Mouse (Mus musculus) ES-Bruce4 (cell line): Measurements from ENCODE around the gene Zfp280d. TPM values are rescaled to one million over a fixed set of nuclear protein-coding genes. Genes with fewer than 3 reads are reported as not detected.

Experiments used
- H3K27ac ChIP-seq: 2 replicates; pipeline ENCODE4 v1.5.1; 2012; ENCODE audit warnings: low read length, inconsistent platforms; ENCODE audit not compliant: insufficient read depth
- H3K27me3 ChIP-seq: 2 replicates; pipeline ENCODE4 v1.6.1; 2012; ENCODE audit warnings: mild to moderate bottlenecking, low read length, inconsistent platforms; ENCODE audit not compliant: control insufficient read depth, poor library complexity, insufficient read depth, severe bottlenecking
- H3K36me3 ChIP-seq: 2 replicates; pipeline ENCODE4 v1.6.1; 2012; ENCODE audit warnings: inconsistent platforms, mild to moderate bottlenecking, low read length, moderate library complexity; ENCODE audit not compliant: control insufficient read depth, poor library complexity, insufficient read depth, severe bottlenecking
- H3K4me1 ChIP-seq: one replicate; pipeline ENCODE4 v1.8.1; 2011; ENCODE audit warnings: low read length; ENCODE audit not compliant: control insufficient read depth, insufficient read depth
- H3K4me3 ChIP-seq: 2 replicates; pipeline ENCODE4 v1.5.1; 2011; ENCODE audit warnings: low read depth, mild to moderate bottlenecking, low read length
- H3K9ac ChIP-seq: 2 replicates; pipeline ENCODE4 v1.6.1; 2012; ENCODE audit warnings: low read depth, mild to moderate bottlenecking, inconsistent platforms; ENCODE audit not compliant: poor library complexity, severe bottlenecking
- H3K9me3 ChIP-seq: replicated peaks from 2 replicates; pipeline ENCODE4 v1.6.1; 2012; ENCODE audit warnings: mild to moderate bottlenecking, low read length, inconsistent platforms; ENCODE audit not compliant: control insufficient read depth, poor library complexity, insufficient read depth, severe bottlenecking
- CTCF ChIP-seq: IDR thresholded peaks from one replicate; pipeline ENCODE4 v1.8.1; 2011; ENCODE audit warnings: low read depth, low read length
- EP300 ChIP-seq: IDR thresholded peaks from 2 replicates; pipeline ENCODE4 v1.6.1; 2011; ENCODE audit warnings: low read depth, low read length; ENCODE audit not compliant: insufficient read depth
- POLR2A ChIP-seq: IDR thresholded peaks from one replicate; pipeline ENCODE4 v1.8.1; 2011; ENCODE audit warnings: low read length; ENCODE audit not compliant: insufficient read depth
- polyA plus RNA-seq: library from polyadenylated mRNA; stranded (reverse); fragments of >200 nt; gene quantifications from 2 replicates; pipeline ENCODE4 v1.2.4, GENCODE M21; 2011; ENCODE audit warnings: low read depth; ENCODE audit not compliant: missing spikeins, insufficient read depth, insufficient read length

Zfp280d gene
- polyA plus RNA-seq, 1 experiment, result 68.6 TPM

DNA sequence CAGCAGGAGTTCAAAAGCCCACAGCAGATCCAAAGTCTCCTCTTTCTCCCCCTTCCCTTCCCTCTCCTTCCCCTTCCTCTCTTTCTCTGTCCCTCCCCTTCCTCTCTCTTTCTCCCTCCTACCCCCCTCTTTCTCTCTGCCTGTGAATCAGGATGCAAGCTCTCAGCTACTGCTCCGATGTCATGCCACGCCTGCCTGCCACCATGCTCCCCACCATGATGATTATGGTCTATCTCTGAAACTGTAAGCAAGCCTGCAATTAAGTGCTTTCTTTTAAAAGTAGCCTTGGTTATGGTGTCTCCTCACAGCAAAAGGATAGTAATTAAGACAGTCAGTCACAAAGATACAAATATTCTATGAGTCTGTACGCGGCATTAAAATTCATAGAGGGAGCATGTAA lies 100.3 kb downstream of the Zfp280d start:
- TF ChIP-seq POLR2A (no peak), EP300 (no peak), CTCF (no peak)
- Histone ChIP-seq H3K27me3 (no peaks in the 10 kb centered on the region), H3K4me1 (no peaks in the 10 kb centered on the region), H3K36me3 (no peaks in the 10 kb centered on the region), H3K27ac (no peak overlapping the region), H3K9ac (no peak overlapping the region), H3K4me3 (no peak overlapping the region), H3K9me3 (no peaks in the 10 kb centered on the region)

DNA sequence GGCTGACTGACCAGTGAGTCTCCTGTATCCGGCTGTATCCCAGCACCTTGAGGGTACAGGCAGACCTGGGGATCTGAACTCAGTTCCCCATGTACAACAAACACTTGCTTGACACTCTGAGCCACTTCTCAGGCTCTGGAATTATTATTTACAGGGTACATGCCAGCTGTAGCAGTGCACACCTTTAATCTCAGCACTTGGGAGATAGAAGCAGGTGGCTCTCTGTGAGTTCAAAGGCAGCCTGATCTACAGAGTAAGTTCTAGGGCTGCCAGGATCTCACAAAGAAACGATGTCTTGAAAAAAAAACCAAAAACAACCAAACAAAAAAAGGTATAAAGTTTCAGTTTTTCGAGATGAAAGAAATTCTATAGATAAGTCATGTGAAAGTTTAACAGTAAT lies 101.0 kb downstream of the Zfp280d start:
- Histone ChIP-seq H3K36me3 (no peaks in the 10 kb centered on the region), H3K27me3 (no peaks in the 10 kb centered on the region), H3K9me3 (no peaks in the 10 kb centered on the region), H3K4me3 (no peak overlapping the region), H3K4me1 (no peaks in the 10 kb centered on the region), H3K9ac (no peak overlapping the region), H3K27ac (no peak overlapping the region)
- no peak for TF ChIP-seq CTCF

DNA sequence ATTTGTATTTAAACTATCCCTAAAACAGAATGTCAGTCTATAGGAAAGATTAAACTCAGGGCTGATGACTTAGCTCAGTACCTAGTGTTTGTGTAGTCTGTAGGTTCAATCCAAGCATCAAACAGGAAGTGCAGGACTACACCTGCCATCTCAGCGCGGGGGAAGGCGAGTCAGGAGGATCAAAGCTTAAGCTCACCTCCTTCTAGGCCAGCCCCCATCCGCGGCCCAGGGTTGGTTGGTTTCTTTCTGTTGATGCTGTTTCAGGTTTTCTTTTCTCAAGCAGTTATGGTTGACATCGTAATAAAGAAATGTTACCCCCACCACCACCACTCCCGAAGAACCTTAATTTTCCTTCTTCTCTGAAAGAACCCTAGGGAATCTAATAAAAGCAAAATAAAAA lies 111.1 kb downstream of the Zfp280d start:
- H3K27ac ChIP-seq, result no peak overlapping the region
- no peaks in the 10 kb centered on the region for H3K9me3 ChIP-seq
- TF ChIP-seq CTCF (no peak), EP300 (no peak), POLR2A (no peak)
- H3K9ac ChIP-seq, result no peak overlapping the region
- H3K4me1 ChIP-seq, result no peaks in the 10 kb centered on the region
- no peaks in the 10 kb centered on the region for H3K36me3 ChIP-seq
- no peaks in the 10 kb centered on the region for H3K27me3 ChIP-seq
- H3K4me3 ChIP-seq, result no peak overlapping the region

GRCm38 (mm10) chr9:72388934-72389333 lies 114.3 kb downstream of the Zfp280d start:
- Histone ChIP-seq H3K36me3 (no peaks in the 10 kb centered on the region), H3K4me1 (no peaks in the 10 kb centered on the region), H3K9me3 (no peaks in the 10 kb centered on the region), H3K27ac (no peak overlapping the region), H3K4me3 (no peak overlapping the region), H3K9ac (no peak overlapping the region), H3K27me3 (no peaks in the 10 kb centered on the region)
- TF ChIP-seq POLR2A, result no peak
- TF ChIP-seq EP300, result no peak
- no peak for TF ChIP-seq CTCF

GRCm38 (mm10) chr9:72389431-72390002 lies 114.9 kb downstream of the Zfp280d start:
- Histone ChIP-seq H3K9ac (no peak overlapping the region), H3K9me3 (no peaks in the 10 kb centered on the region), H3K27me3 (no peaks in the 10 kb centered on the region), H3K36me3 (no peaks in the 10 kb centered on the region), H3K4me1 (no peaks in the 10 kb centered on the region), H3K4me3 (no peak overlapping the region), H3K27ac (no peak overlapping the region)
- no peak for TF ChIP-seq CTCF
- TF ChIP-seq POLR2A, result no peak
- no peak for TF ChIP-seq EP300

GRCm38 (mm10) chr9:72390321-72391077 lies 115.8 kb downstream of the Zfp280d start:
- TF ChIP-seq CTCF (no peak), POLR2A (no peak), EP300 (no peak)
- Histone ChIP-seq H3K27ac (no peak overlapping the region), H3K4me3 (no peak overlapping the region), H3K36me3 (no peaks in the 10 kb centered on the region), H3K9me3 (no peaks in the 10 kb centered on the region), H3K4me1 (no peaks in the 10 kb centered on the region), H3K9ac (no peak overlapping the region), H3K27me3 (no peaks in the 10 kb centered on the region)
